Mouse (Mus musculus): ENCODE results near the gene Vmn1r195. TPM values are rescaled to one million over a fixed set of nuclear protein-coding genes. Genes with fewer than 3 reads are reported as not detected.
"Not testable (repeated sequence)": the region's sequence is repeated elsewhere in the genome, so short reads cannot be mapped to it uniquely, and the experiment has no call there.

The Vmn1r195 gene
- not detected in 2 replicates for polyA plus RNA-seq (2012; rRNA removed)

DNA sequence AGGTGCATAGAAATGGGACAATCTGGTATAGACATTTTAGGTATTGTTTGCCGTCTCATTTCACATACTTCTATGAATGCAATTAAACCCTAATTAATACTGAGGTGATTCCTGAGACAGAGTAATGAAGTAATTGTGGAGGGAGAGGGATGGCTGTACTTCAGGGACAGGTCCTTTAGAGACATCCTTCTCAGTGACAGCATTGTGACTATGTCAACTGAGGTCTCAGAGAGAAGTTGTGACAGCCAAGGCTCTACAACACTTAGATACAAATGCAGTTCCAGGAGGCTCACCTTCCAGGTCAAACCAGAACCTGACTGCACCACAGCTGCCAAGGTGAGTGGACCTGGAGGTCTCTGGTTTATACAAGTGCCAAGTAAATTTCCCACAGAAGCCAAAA is at the start of gene Vmn1r195:
TSS of gene Vmn1r195 (plus strand) at position 301 of the 400 bp plus-strand sequence.
- WGBS, result 84% methylated on average over 1 of the region's 1 CpGs

DNA sequence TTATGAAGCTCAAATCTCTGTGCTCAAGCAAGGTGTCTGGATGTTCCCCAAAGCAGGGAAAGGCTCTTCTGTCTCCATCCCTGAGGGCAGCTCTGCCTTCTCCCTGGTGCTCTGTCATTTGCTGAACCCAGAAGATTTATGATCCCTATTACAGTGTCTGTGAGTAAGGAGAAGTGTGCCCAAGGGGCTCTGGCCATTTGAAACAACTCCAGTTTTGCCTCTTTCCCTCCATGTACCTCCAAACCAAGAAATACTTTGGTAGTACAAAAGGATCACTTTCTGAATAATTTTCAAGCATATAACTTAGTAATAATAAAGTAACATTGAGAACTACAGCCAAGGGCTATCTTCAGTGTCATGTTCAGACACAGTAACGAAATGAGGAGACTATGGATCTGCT is 47.3 kb upstream of the Vmn1r195 start, which contains the start of gene Vmn1r193:
TSS of gene Vmn1r193 (minus strand) at position 101 of the 400 bp plus-strand sequence.
- DNase-seq; H3K4me3 ChIP-seq (replicated peaks; ENCODE audit: extremely low read depth, low read depth, low read length); H3K4me1 ChIP-seq (ENCODE audit: control insufficient read depth, insufficient read depth, low read length): not testable (repeated sequence)
- 62% methylated on average over 1 of the region's 1 CpGs for WGBS

More for the DNA sequence above, at the start of gene Vmn1r195:
- not testable (repeated sequence) for H3K4me3 ChIP-seq (replicated peaks; ENCODE audit: extremely low read depth, low read depth, low read length); DNase-seq; H3K4me1 ChIP-seq (ENCODE audit: control insufficient read depth, insufficient read depth, low read length)

DNA sequence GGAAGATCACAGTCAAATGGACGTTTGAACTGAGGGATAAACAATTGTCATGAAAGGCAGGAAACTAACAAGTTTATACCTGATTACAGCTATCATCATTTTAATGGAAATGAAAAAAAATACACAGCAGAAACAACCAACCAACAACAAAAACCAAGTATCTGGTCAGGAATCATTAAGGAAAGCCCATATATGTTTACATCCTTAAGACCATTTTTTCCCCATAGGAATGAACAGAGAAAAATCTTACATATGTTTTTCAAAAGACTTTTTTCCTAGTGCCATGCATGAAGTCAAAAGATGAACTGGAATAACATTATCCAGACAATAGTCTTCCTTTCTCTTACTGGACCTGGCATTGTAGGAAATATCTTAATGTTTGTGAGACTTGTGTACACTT is 26.4 kb upstream of the Vmn1r195 start, which contains the start of gene Vmn1r194:
TSS of gene Vmn1r194 (plus strand) at position 301 of the 400 bp plus-strand sequence.
- Histone ChIP-seq H3K4me1 (ENCODE audit: control insufficient read depth, insufficient read depth, low read length) (no peaks in the 10 kb centered on the region), H3K4me3 (replicated peaks; ENCODE audit: extremely low read depth, low read depth, low read length) (no peak within 1 kb of the TSS)
- TF ChIP-seq POLR2A (IDR thresholded peaks at IDR 0.05; ENCODE audit: borderline replicate concordance, extremely low read depth, low read depth, low read length) (no peak), CTCF (IDR thresholded peaks at IDR 0.05; ENCODE audit: insufficient read depth, low read length) (no peak)
- DNase-seq, result no peak
- WGBS, result 5% methylated on average over 1 of the region's 1 CpGs

DNA sequence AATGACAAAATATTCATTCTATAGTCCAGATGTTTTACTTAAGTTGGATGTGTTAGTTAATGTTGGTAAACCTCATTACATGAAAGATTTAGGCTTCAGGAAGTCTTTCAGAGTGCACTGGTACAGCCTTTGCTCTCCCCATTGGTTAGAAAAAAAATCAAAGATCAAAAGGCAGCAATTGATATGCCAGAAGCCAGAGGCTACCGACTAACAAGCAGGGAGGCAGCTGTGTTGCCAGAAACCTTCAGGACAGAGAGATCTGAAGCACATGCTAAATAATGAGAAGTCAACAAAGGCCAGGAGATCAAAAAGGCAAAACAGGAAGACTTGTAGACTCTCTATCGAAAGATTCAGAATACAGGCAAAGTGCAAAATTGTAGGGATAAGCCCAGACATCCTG is 1.4 kb downstream of the Vmn1r195 start:
- DNase-seq, result no peak
- TF ChIP-seq POLR2A (IDR thresholded peaks at IDR 0.05; ENCODE audit: borderline replicate concordance, extremely low read depth, low read depth, low read length), result no peak
- no peaks in the 10 kb centered on the region for H3K4me1 ChIP-seq (ENCODE audit: control insufficient read depth, insufficient read depth, low read length)
- H3K4me3 ChIP-seq (replicated peaks; ENCODE audit: extremely low read depth, low read depth, low read length), result no peak overlapping the region
- WGBS, result 37% methylated on average over 2 of the region's 2 CpGs

DNA sequence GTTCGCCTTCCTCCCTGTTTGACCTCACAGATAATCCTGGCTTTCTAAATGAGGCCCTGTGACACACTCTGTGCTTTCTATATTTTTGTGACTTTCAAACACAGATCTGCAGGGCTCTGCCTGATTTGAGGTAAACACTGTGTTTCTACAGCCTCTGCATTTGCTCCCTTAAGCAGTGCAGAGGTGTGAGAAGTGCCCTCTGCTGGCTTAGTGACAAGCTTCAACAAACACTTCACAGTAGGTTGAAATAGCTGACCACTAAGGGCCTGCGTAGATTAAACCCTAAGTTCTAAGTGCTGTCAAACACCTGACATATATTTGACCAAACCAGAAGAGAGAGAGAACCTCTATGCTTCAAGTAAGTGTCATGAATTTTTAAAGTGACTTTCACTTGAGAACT is 14.3 kb downstream of the Vmn1r195 start:
- Histone ChIP-seq H3K4me3 (replicated peaks; ENCODE audit: extremely low read depth, low read depth, low read length) (no peak overlapping the region), H3K4me1 (ENCODE audit: control insufficient read depth, insufficient read depth, low read length) (no peaks in the 10 kb centered on the region)
- WGBS, result 47% methylated on average over 2 of the region's 2 CpGs
- TF ChIP-seq POLR2A (IDR thresholded peaks at IDR 0.05; ENCODE audit: borderline replicate concordance, extremely low read depth, low read depth, low read length) (no peak), CTCF (IDR thresholded peaks at IDR 0.05; ENCODE audit: insufficient read depth, low read length) (no peak)
- no peak for DNase-seq

DNA sequence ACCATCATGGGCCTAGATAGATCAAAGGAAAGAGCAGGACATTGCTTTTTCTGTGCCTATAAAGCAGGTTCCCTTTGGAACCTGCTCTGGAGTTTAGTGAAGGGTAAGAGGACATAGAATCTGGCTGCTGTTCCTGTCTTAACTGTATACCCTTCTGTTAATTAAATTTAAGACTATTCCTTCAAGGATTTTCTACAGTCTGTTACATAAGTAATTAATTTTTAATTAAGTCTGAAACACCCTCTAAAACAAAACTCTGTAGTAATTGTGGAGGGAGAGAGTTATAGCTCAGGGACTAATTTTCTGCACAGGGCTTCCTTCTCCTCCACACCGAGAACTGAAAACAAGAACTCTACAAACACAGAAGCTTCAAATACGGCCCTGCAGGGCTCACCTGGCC is 19.3 kb downstream of the Vmn1r195 start, which contains the start of gene Vmn1r196:
TSS of gene Vmn1r196 (plus strand) at position 301 of the 400 bp plus-strand sequence.
- 63% methylated on average over 2 of the region's 2 CpGs for WGBS
- DNase-seq, result no peak
- no peaks in the 10 kb centered on the region for H3K4me1 ChIP-seq (ENCODE audit: control insufficient read depth, insufficient read depth, low read length)
- H3K4me3 ChIP-seq (replicated peaks; ENCODE audit: extremely low read depth, low read depth, low read length), result no peak within 1 kb of the TSS
- TF ChIP-seq POLR2A (IDR thresholded peaks at IDR 0.05; ENCODE audit: borderline replicate concordance, extremely low read depth, low read depth, low read length) (no peak), CTCF (IDR thresholded peaks at IDR 0.05; ENCODE audit: insufficient read depth, low read length) (no peak)

DNA sequence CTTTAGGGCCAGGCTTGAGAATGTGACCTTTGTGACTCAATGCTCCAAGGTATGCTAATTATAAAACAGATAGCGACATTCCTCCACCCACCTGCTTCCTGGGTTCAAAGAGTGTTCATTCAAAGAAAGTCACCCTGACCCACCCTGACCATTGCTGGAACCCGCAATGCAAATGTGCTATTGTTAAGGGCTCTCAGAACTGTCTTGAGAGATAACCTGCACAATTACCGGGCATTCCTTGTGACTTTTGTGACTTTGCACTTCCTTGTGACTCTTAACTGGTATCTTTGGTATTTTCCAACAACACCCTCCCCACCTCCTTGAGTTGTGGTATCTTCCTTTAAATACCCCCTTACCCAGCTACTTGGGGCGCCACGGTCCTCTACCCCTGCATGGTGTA is 37.8 kb downstream of the Vmn1r195 start:
- not testable (repeated sequence) for DNase-seq; H3K4me1 ChIP-seq (ENCODE audit: control insufficient read depth, insufficient read depth, low read length); H3K4me3 ChIP-seq (replicated peaks; ENCODE audit: extremely low read depth, low read depth, low read length)
- WGBS, result 83% methylated on average over 5 of the region's 5 CpGs

DNA sequence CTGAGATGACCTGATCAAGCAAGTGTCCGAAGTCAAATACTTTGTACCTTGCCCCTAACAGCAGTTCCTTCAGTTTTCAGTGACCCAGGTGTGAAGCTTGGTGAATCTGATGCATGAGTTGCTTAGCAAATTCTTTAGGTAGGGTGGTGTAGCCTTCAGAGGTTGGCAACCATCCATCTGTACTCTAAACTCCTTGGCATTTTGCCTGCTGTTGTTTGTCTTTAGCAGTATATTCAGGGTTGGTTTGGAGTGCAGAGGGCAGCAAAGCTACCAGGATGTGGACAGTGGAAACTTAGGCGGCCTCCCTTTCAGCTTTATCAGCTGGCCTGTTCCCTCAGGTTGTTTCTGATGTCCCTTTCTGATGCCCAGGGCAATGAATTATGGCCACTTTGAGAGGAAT is 45.0 kb downstream of the Vmn1r195 start:
- 66% methylated on average over 2 of the region's 2 CpGs for WGBS
- TF ChIP-seq POLR2A (IDR thresholded peaks at IDR 0.05; ENCODE audit: borderline replicate concordance, extremely low read depth, low read depth, low read length), result no peak
- TF ChIP-seq CTCF (IDR thresholded peaks at IDR 0.05; ENCODE audit: insufficient read depth, low read length), result no peak
- Histone ChIP-seq H3K4me3 (replicated peaks; ENCODE audit: extremely low read depth, low read depth, low read length) (no peak overlapping the region), H3K4me1 (ENCODE audit: control insufficient read depth, insufficient read depth, low read length) (no peaks in the 10 kb centered on the region)
- no peak for DNase-seq

DNA sequence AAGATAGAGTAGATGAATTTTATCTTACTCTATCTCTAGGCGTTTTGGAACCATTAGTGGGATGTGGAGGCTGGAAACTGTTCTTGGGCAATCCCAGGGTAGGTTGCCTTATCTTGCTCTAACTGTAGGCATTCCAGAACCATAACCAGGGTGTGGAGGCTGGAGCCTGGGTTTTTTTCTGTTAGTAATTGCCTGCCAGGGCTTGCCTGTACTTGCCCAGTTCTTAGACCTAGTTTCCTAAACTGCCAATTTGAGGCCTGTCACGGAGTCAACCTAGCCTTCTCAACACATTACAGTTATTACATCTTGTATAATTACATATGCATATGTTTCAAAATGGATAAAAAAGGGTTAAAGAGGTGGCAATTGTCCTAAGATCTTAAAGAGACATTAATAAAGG is 47.0 kb downstream of the Vmn1r195 start:
- TF ChIP-seq POLR2A (IDR thresholded peaks at IDR 0.05; ENCODE audit: borderline replicate concordance, extremely low read depth, low read depth, low read length), result no peak
- DNase-seq, result no peak
- WGBS, result 73% methylated on average over 2 of the region's 2 CpGs
- Histone ChIP-seq H3K4me3 (replicated peaks; ENCODE audit: extremely low read depth, low read depth, low read length) (no peak overlapping the region), H3K4me1 (ENCODE audit: control insufficient read depth, insufficient read depth, low read length) (no peaks in the 10 kb centered on the region)

DNA sequence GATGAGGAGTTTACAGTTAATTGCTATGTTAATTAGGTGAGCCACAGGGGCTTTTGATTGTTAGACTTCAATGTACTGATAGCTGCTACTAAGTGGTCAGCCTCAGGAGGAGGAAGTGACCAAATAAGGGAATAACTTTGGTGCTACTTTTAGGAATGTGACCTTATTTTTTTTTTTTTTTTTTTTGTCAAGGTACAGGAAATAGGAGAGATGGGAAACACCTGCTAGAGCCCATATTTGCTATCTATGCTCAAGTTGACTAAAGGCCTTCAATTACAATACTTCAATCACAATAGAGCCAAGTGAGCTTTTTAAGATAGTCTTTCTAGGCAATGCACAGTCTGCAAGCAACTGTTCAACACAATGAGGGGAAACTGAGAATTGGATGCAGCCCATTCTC is 49.8 kb downstream of the Vmn1r195 start:
- H3K4me3 ChIP-seq (replicated peaks; ENCODE audit: extremely low read depth, low read depth, low read length), result no peak overlapping the region
- no peak for DNase-seq
- H3K4me1 ChIP-seq (ENCODE audit: control insufficient read depth, insufficient read depth, low read length), result no peaks in the 10 kb centered on the region
- TF ChIP-seq CTCF (IDR thresholded peaks at IDR 0.05; ENCODE audit: insufficient read depth, low read length) (no peak), POLR2A (IDR thresholded peaks at IDR 0.05; ENCODE audit: borderline replicate concordance, extremely low read depth, low read depth, low read length) (no peak)

DNA sequence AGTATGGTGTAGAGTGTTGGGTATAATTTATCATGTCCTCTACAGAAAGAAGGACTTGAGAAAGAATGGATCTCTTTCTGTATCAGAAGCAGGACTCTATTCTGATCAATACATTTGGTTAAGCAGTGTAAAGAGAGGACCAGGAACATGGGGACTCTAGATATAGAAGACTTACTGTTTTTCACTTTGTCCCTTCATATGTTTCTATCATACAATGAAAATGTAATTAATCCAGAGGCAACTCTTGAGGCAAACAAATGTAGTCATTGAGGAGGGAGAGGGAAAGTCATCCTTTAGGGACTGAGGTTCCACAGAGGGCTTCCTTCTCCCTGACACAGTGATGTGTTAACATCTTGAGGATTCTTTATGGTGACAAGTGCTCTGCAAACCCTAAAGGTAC is 54.0 kb downstream of the Vmn1r195 start, which contains the start of gene Vmn1r197:
TSS of gene Vmn1r197 (plus strand) at position 301 of the 400 bp plus-strand sequence.
- no peak for DNase-seq
- no peaks in the 10 kb centered on the region for H3K4me1 ChIP-seq (ENCODE audit: control insufficient read depth, insufficient read depth, low read length)
- no peak for TF ChIP-seq POLR2A (IDR thresholded peaks at IDR 0.05; ENCODE audit: borderline replicate concordance, extremely low read depth, low read depth, low read length)
- no peak within 1 kb of the TSS for H3K4me3 ChIP-seq (replicated peaks; ENCODE audit: extremely low read depth, low read depth, low read length)

Other genes with a start within 250 kb of the Vmn1r195 start
- gene Hist1h2ah, start 235.0 kb upstream of the Vmn1r195 start, polyA plus RNA-seq (2012; rRNA removed), result 0.87 and 1.8 TPM in 2 replicates
- gene Hist1h2bk, start 234.7 kb upstream of the Vmn1r195 start, polyA plus RNA-seq (2012; rRNA removed), result 0.74 and 3.1 TPM in 2 replicates
- gene Hist1h4i, start 229.2 kb upstream of the Vmn1r195 start, polyA plus RNA-seq (2012; rRNA removed), result 5.1 and 5.2 TPM in 2 replicates
- 0.54 and 1.1 TPM in 2 replicates for gene Hist1h2ag, start 227.6 kb upstream of the Vmn1r195 start, polyA plus RNA-seq (2012; rRNA removed)
- 1.8 and 3.5 TPM in 2 replicates for gene Hist1h2bj, start 227.3 kb upstream of the Vmn1r195 start, polyA plus RNA-seq (2012; rRNA removed)
- not detected in 2 replicates for gene Vmn1r188, start 186.1 kb upstream of the Vmn1r195 start, polyA plus RNA-seq (2012; rRNA removed)
- not detected in 2 replicates for gene Vmn1r189, start 164.7 kb upstream of the Vmn1r195 start, polyA plus RNA-seq (2012; rRNA removed)
- not detected in 2 replicates for gene Vmn1r191, start 86.6 kb upstream of the Vmn1r195 start, polyA plus RNA-seq (2012; rRNA removed)
- gene Vmn1r192, start 79.4 kb upstream of the Vmn1r195 start, polyA plus RNA-seq (2012; rRNA removed), result not detected in 2 replicates
- not detected in 2 replicates for gene Vmn1r193, start 47.4 kb upstream of the Vmn1r195 start, polyA plus RNA-seq (2012; rRNA removed)
- not detected in 2 replicates for gene Vmn1r194, start 26.3 kb upstream of the Vmn1r195 start, polyA plus RNA-seq (2012; rRNA removed)
- not detected in 2 replicates for gene Vmn1r196, start 19.4 kb downstream of the Vmn1r195 start, polyA plus RNA-seq (2012; rRNA removed)
- gene Vmn1r197, start 54.1 kb downstream of the Vmn1r195 start, polyA plus RNA-seq (2012; rRNA removed), result not detected in 2 replicates
- not detected in 2 replicates for gene Vmn1r198, start 79.8 kb downstream of the Vmn1r195 start, polyA plus RNA-seq (2012; rRNA removed)
- not detected in 2 replicates for gene Vmn1r199, start 109.3 kb downstream of the Vmn1r195 start, polyA plus RNA-seq (2012; rRNA removed)
- not detected in 2 replicates for gene Vmn1r200, start 119.9 kb downstream of the Vmn1r195 start, polyA plus RNA-seq (2012; rRNA removed)
- gene Vmn1r201, start 201.4 kb downstream of the Vmn1r195 start, polyA plus RNA-seq (2012; rRNA removed), result not detected in 2 replicates
- gene Vmn1r202, start 234.9 kb downstream of the Vmn1r195 start, polyA plus RNA-seq (2012; rRNA removed), result 0.02 TPM in 1 of 2 replicates, not detected in the other
- not detected in 2 replicates for gene Vmn1r203, start 247.6 kb downstream of the Vmn1r195 start, polyA plus RNA-seq (2012; rRNA removed)